Mouse (Mus musculus) embryonic fibroblast, embryonic 13.5 days (primary cell): Measurements from ENCODE around the gene Rpl19.

Experiments used
- CTCF ChIP-seq: IDR thresholded peaks from 2 replicates; pipeline ENCODE4 v1.5.1; 2011; ENCODE audit warnings: mild to moderate bottlenecking, control low read depth, low read length, moderate library complexity, borderline replicate concordance; ENCODE audit not compliant: insufficient read depth
- POLR2A ChIP-seq: IDR thresholded peaks from 2 replicates; pipeline ENCODE4 v1.6.1; 2011; ENCODE audit warnings: low read depth, mild to moderate bottlenecking, control low read depth, low read length, moderate library complexity

DNA sequence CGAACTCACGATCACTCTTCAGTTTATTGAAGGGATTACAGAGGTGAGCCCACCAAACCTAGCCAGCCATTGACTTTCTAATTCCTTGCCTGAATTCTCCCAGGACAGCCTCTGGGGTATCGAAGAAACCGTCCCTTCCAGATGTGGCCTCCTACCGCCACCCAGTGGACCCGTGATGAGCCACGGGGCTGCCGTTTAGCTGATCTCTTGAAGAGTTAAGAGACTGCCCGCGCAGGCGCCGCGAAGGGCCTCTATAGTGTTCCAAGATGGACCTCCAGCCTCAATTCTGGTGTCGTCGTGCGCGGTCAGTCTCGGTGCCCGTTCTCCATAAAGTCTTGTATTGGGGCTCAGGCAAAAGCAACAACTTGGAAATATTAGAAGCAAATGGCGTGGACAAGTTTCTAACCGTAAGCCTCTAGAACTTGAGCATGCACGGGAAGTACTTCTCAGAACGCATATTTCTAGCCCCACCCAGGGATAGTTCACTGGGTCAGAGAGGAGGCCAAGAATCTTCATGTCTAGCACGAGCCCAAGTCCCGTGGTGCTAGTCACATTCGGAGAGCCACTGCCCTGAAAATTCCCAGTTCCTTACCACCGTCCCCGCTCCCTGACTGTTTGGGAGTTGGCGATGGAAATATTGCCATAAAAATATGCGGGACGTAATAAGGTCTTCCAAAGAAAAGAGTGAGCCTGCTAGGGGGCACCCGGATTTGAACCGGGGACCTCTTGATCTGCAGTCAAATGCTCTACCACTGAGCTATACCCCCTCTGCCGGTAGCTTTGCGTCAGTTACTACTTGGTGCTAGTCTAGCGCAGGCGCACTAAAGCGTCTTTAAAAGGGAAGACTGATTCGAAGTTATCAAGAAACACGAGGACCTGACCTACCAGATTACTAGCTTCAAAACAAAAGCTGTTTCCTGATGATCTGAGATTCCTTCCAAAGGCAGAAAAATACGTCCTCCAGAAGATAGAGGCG lies 38.7 kb upstream of the Rpl19 start:
- TF ChIP-seq CTCF (peak; percentile 75), POLR2A (peak; percentile 73)
